Mouse (Mus musculus) urinary bladder, postnatal 36 days (tissue): ENCODE data around the gene Add1.

Experiments
- DNase-seq, 2 experiments: peaks; one replicate each; pipeline ENCODE4 v3.0.0; 2022; ENCODE audit warnings: low spot score in 2 of 2, mixed read lengths in 1 of 2

The Add1 gene

GRCm38 (mm10) chr5:34607100-34607880, 33.8 kb downstream of the Add1 start:
- DNase-seq = no peak

- DNase-seq = no peak
These were observed 34.8 kb downstream of the Add1 start for GRCm38 (mm10) chr5:34608226-34608625.

GRCm38 (mm10) chr5:34609966-34610365, 36.5 kb downstream of the Add1 start:
- DNase-seq = no peak

- DNase-seq = no peak
These were observed 59.5 kb downstream of the Add1 start for GRCm38 (mm10) chr5:34632996-34633395.

- DNase-seq = peak; percentile 41 to 56
These were observed 60.2 kb downstream of the Add1 start for GRCm38 (mm10) chr5:34633641-34634040.

- DNase-seq = no peak
These were observed 61.4 kb downstream of the Add1 start for GRCm38 (mm10) chr5:34634746-34635400.

GRCm38 (mm10) chr5:34635665-34636192, 62.3 kb downstream of the Add1 start:
- DNase-seq = no peak

- peak; percentile 65 to 83 for DNase-seq
These were observed 63.2 kb downstream of the Add1 start, which contains the start of gene Mfsd10 for GRCm38 (mm10) chr5:34636481-34637287. Gene Mfsd10, minus strand, starts transcription at chr5:34637212.

- DNase-seq = no peak
These were observed 64.2 kb downstream of the Add1 start for GRCm38 (mm10) chr5:34637591-34638156.

- DNase-seq = no peak
These were observed 68.5 kb downstream of the Add1 start for GRCm38 (mm10) chr5:34641991-34642390.

- DNase-seq = peak in 1 of 2 experiments; percentile 50
These were observed 69.5 kb downstream of the Add1 start for GRCm38 (mm10) chr5:34642932-34643331.

- DNase-seq = peak; percentile 31 to 55
These were observed 74.1 kb downstream of the Add1 start for GRCm38 (mm10) chr5:34647581-34647980.

GRCm38 (mm10) chr5:34652961-34653360, 79.5 kb downstream of the Add1 start:
- no peak for DNase-seq

- DNase-seq = no peak
These were observed 81.4 kb downstream of the Add1 start for GRCm38 (mm10) chr5:34654881-34655280.

GRCm38 (mm10) chr5:34657556-34657955, 84.1 kb downstream of the Add1 start:
- no peak for DNase-seq

GRCm38 (mm10) chr5:34659686-34660590, 86.5 kb downstream of the Add1 start, which contains the start of the genes Nop14 and Grk4:
Gene Nop14, minus strand, starts transcription at chr5:34660148.
Gene Grk4, plus strand, starts transcription at chr5:34660379.
- DNase-seq = peak; percentile 98 to 99

GRCm38 (mm10) chr5:34660591-34661130, 87.2 kb downstream of the Add1 start:
- DNase-seq = no peak

- no peak for DNase-seq
These were observed 88.4 kb downstream of the Add1 start for GRCm38 (mm10) chr5:34661909-34662308.

GRCm38 (mm10) chr5:34663231-34663630, 89.8 kb downstream of the Add1 start:
- no peak for DNase-seq

GRCm38 (mm10) chr5:34669493-34669892, 96.0 kb downstream of the Add1 start:
- DNase-seq = no peak
